17 mouse cellular contexts compared by ENCODE assay signal in genomic region chr13:98679631-98680041, GRCm38 (mm10). TPM values are rescaled to one million over a fixed set of nuclear protein-coding genes. Genes with fewer than 3 reads are reported as not detected.
A peak's percentile ranks its signal among the peaks of the same experiment; 100 is the strongest.
DNase-seq lines count a peak whose midpoint lies in the region; ATAC-seq and TF ChIP-seq lines count a peak whose summit lies in the region.
"Had no signal": no experiment of that assay in that cellular context is flagged by ENCODE, and none has a peak within 500 bp of the region (broad histone marks: within the 10 kb centered on the region; RNA-seq: fewer than 3 reads in every experiment).

No protein-coding gene starts in this region.

- H3K27ac ChIP-seq in heart, embryonic 12.5 days (ENCODE audit: poor library complexity, severe bottlenecking): no peak overlapping the region
- H3K27ac ChIP-seq in embryonic fibroblast, embryonic 13.5 days (ENCODE audit: insufficient read depth, low read length): peak overlapping the region; percentile 38; the same call in 1 of the 2 replicates
- no peak overlapping the region for H3K27ac ChIP-seq in stomach, postnatal 0 days (replicated peaks)
- H3K27ac ChIP-seq: embryonic facial prominence, embryonic 12.5 days; heart, adult 2 months; liver, embryonic 14.5 days had no signal

- 0 out of 2 replicates have a peak, but pooled peaks have one; percentile 39 for ATAC-seq in heart, embryonic 12.5 days (ENCODE audit: insufficient number of reproducible peaks, low FRiP score)
- no peak for ATAC-seq in stomach, postnatal 0 days (ENCODE audit: low FRiP score, low TSS enrichment)
- ATAC-seq: CD4-positive, CD25-positive, alpha-beta regulatory T cell, adult 4 months had no signal

- H3K9me3 ChIP-seq in heart, embryonic 12.5 days (replicated peaks): no peaks in the 10 kb centered on the region; the same call in 1 of the 2 replicates
- H3K9me3 ChIP-seq in stomach, postnatal 0 days (ENCODE audit: control insufficient read depth, low read length): no peaks in the 10 kb centered on the region
- H3K9me3 ChIP-seq: embryonic facial prominence, embryonic 12.5 days; megakaryocyte, embryonic 14.5 days had no signal

- WGBS in heart, embryonic 12.5 days: 27% methylated on average over 4 of the region's 4 CpGs
- 47% methylated on average over 4 of the region's 4 CpGs for WGBS in stomach, postnatal 0 days

- H3K9ac ChIP-seq in heart, embryonic 12.5 days: no peak overlapping the region
- H3K9ac ChIP-seq in stomach, postnatal 0 days (ENCODE audit: low read length): no peak overlapping the region
- H3K9ac ChIP-seq: embryonic facial prominence, embryonic 12.5 days; liver, embryonic 14.5 days had no signal

- no peak for TF ChIP-seq CTCF in embryonic fibroblast, embryonic 13.5 days (IDR thresholded peaks at IDR 0.05; ENCODE audit: borderline replicate concordance, insufficient read depth, low read length)
- TF ChIP-seq CTCF in stomach, postnatal 0 days (IDR thresholded peaks at IDR 0.05; ENCODE audit: low read depth): no peak

- intact Hi-C loops in heart, postnatal 10 days (cut with DNase I): no loop called here
- intact Hi-C loops in left cerebral cortex, postnatal 10 days (cut with DNase I): no loop called here

- H3K36me3 ChIP-seq in heart, embryonic 12.5 days: no peaks in the 10 kb centered on the region
- no peaks in the 10 kb centered on the region for H3K36me3 ChIP-seq in stomach, postnatal 0 days (ENCODE audit: control insufficient read depth, insufficient read depth, low read length)
- H3K36me3 ChIP-seq: embryonic facial prominence, embryonic 12.5 days had no signal

- no peak overlapping the region for H3K4me3 ChIP-seq in heart, embryonic 12.5 days
- H3K4me3 ChIP-seq in embryonic fibroblast, embryonic 13.5 days (ENCODE audit: insufficient read depth, low read length): no peak overlapping the region
- no peak overlapping the region for H3K4me3 ChIP-seq in stomach, postnatal 0 days (ENCODE audit: low read depth, low read length)
- H3K4me3 ChIP-seq: embryonic facial prominence, embryonic 12.5 days; heart, adult 2 months; megakaryocyte, embryonic 14.5 days had no signal

- H3K4me2 ChIP-seq in heart, embryonic 12.5 days: no peak overlapping the region
- no peak overlapping the region for H3K4me2 ChIP-seq in stomach, postnatal 0 days (replicated peaks; ENCODE audit: low read depth)
- H3K4me2 ChIP-seq: embryonic facial prominence, embryonic 12.5 days had no signal

- no peak for TF ChIP-seq POLR2A in embryonic fibroblast, embryonic 13.5 days (IDR thresholded peaks at IDR 0.05; ENCODE audit: low read depth, low read length)

- peaks cover 23% of the 10 kb centered on the region for H3K4me1 ChIP-seq in heart, embryonic 12.5 days (replicated peaks)
- H3K4me1 ChIP-seq in embryonic fibroblast, embryonic 13.5 days (ENCODE audit: control insufficient read depth, insufficient read depth, low read length): no peaks in the 10 kb centered on the region; the same call in none of the 2 replicates
- H3K4me1 ChIP-seq in stomach, postnatal 0 days (replicated peaks; ENCODE audit: control insufficient read depth, insufficient read depth): no peaks in the 10 kb centered on the region
- H3K4me1 ChIP-seq: megakaryocyte, embryonic 14.5 days had no signal

- DNase-seq in heart, postnatal 10 days: no peak
- DNase-seq in spleen, adult 18-20 months: peak; percentile 18 to 23
- no peak for DNase-seq in spleen, postnatal 14 days (ENCODE audit: low spot score in 2 of 2)
- DNase-seq in stomach, postnatal 0 days (ENCODE audit: low spot score): peak; percentile 17
- DNase-seq in left cerebral cortex, postnatal 10 days (ENCODE audit: extremely low spot score in 1 of 2, low spot score in 2 of 2): no peak
- DNase-seq in ovary, postnatal 10 days (ENCODE audit: low spot score): no peak
- DNase-seq: adrenal gland, postnatal 36 days; cerebellum, adult 11 months; heart, adult 2 months; thymus, postnatal 14 days had no signal

- no peak for TF ChIP-seq EP300 in stomach, postnatal 0 days (optimal IDR thresholded peaks at IDR 0.05)

- H3K27me3 ChIP-seq in heart, embryonic 12.5 days (replicated peaks): no peaks in the 10 kb centered on the region
- no peaks in the 10 kb centered on the region for H3K27me3 ChIP-seq in stomach, postnatal 0 days (ENCODE audit: control insufficient read depth, insufficient read depth, low read length)
- H3K27me3 ChIP-seq: embryonic facial prominence, embryonic 12.5 days had no signal

RNA-seq across cellular contexts. Expression of gene Tmem171, which starts 15.0 kb away (rescaled TPM):
- polyA plus RNA-seq in heart, embryonic 12.5 days (2016; fragmentation: Nextera tagmentation; extraction: Ambion mirVana): 0.93 and 1.4 TPM in 2 replicates
- 10 to 100 TPM in 1 of 2 experiments, 1 to 10 TPM in 1; 9.6 to 12.0 TPM for total RNA-seq in heart, postnatal 10 days (2021)
- polyA plus RNA-seq in embryonic fibroblast, embryonic 13.5 days (2011; ENCODE audit: insufficient read length, low read depth, missing spikeins): 0.43 and 0.90 TPM in 2 replicates
- polyA plus RNA-seq in stomach, postnatal 0 days (2015; fragmentation: Nextera tagmentation; extraction: Ambion mirVana): 27.4 and 29.6 TPM in 2 replicates
- total RNA-seq in left cerebral cortex, postnatal 10 days (2021): under 1 TPM in 1 of 2 experiments, not detected in 1; 0.39 TPM
- polyA plus RNA-seq: CD4-positive, CD25-positive, alpha-beta regulatory T cell, adult 4 months; embryonic facial prominence, embryonic 12.5 days had no signal

RNA-seq across cellular contexts. Expression of gene Tmem174, which starts 42.4 kb away (rescaled TPM):
- not detected in 2 replicates for polyA plus RNA-seq in heart, embryonic 12.5 days (2016; fragmentation: Nextera tagmentation; extraction: Ambion mirVana)
- not detected for total RNA-seq in heart, postnatal 10 days (2021)
- not detected in 2 replicates for polyA plus RNA-seq in embryonic fibroblast, embryonic 13.5 days (2011; ENCODE audit: insufficient read length, low read depth, missing spikeins)
- polyA plus RNA-seq in stomach, postnatal 0 days (2015; fragmentation: Nextera tagmentation; extraction: Ambion mirVana): not detected in 2 replicates
- not detected for total RNA-seq in left cerebral cortex, postnatal 10 days (2021)
- total RNA-seq: adrenal gland, postnatal 36 days; heart, adult 2 months; hematopoietic stem cell, adult 5-6 weeks had no signal
- polyA plus RNA-seq: CD4-positive, CD25-positive, alpha-beta regulatory T cell, adult 4 months; embryonic facial prominence, embryonic 12.5 days; heart, adult 2 months; liver, embryonic 14.5 days had no signal

Comparison
In these comparisons a context has a peak if more than half of its experiments do, and no peak if none do; other contexts are left out.
1. DNase-seq: peak in spleen, adult 18-20 months (2 of 2) and stomach, postnatal 0 days (single experiment); none in heart, postnatal 10 days (0 of 2), spleen, postnatal 14 days (0 of 2), left cerebral cortex, postnatal 10 days (0 of 2) and ovary, postnatal 10 days (single experiment).
2. RNA of gene Tmem171, which starts 15.0 kb away (polyA plus RNA-seq): 27.4 to 29.6 TPM in stomach, postnatal 0 days; 0.93 to 1.4 TPM in heart, embryonic 12.5 days and 0.43 to 0.90 TPM in embryonic fibroblast, embryonic 13.5 days; every median in the first group is over 10 times any median in the second.